Mouse (Mus musculus): ENCODE measurements around the gene Gnat1. TPM values are rescaled to one million over a fixed set of nuclear protein-coding genes. Genes with fewer than 3 reads are reported as not detected.

Gnat1 gene
- total RNA-seq, 2 experiments from 2014 or later: 0.73 to 1.6 TPM

DNA sequence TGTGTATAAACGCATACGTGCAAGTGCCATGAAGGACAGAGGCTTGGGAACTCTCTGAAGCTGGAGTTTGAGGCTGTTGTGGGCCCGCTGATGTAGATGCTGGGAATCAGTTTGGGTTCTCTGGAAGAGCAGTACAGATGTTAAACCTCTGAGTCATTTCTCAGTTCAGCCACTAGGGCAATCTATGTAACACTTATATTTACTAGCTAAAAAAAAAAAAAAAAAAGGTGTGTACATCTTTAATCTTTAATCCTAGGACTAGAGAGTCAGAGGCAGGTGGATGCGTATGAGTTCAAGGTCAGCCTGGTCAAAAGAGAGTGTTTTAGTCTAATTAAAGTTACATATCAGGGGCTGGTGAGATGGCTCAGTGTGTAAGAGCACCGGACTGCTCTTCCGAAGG, 32.5 kb downstream of the Gnat1 start:
- DNase-seq (ENCODE audit: low spot score in 2 of 2): no peak

DNA sequence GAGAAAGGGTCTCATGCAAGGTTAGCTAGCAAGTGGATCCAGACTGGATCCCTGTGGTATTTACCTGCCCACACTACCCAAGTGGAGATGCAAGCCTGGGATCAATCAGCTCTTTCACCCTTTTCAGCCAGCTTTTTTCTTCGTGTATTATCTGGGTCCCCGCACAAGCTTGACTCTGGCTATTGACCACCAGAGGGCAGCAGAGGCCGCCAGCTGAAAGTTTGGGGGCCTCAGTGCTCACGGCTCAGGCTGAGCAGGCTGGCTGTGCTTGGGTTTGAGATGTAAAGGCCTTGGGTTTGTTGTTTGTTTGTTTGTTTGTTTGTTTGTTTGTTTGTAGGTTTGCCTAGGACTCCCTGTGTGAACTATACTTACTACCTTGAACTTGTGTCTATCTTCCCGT, 33.9 kb downstream of the Gnat1 start:
- peak in 1 of 2 experiments; percentile 58 for DNase-seq (ENCODE audit: low spot score in 2 of 2)

- DNase-seq (ENCODE audit: low spot score in 2 of 2): no peak
Measured at GRCm38 (mm10) chr9:107645153-107645510, 34.4 kb downstream of the Gnat1 start.

- DNase-seq (ENCODE audit: low spot score in 2 of 2): peak; percentile 81 to 88
Measured at GRCm38 (mm10) chr9:107644495-107645152, 34.9 kb downstream of the Gnat1 start.

DNA sequence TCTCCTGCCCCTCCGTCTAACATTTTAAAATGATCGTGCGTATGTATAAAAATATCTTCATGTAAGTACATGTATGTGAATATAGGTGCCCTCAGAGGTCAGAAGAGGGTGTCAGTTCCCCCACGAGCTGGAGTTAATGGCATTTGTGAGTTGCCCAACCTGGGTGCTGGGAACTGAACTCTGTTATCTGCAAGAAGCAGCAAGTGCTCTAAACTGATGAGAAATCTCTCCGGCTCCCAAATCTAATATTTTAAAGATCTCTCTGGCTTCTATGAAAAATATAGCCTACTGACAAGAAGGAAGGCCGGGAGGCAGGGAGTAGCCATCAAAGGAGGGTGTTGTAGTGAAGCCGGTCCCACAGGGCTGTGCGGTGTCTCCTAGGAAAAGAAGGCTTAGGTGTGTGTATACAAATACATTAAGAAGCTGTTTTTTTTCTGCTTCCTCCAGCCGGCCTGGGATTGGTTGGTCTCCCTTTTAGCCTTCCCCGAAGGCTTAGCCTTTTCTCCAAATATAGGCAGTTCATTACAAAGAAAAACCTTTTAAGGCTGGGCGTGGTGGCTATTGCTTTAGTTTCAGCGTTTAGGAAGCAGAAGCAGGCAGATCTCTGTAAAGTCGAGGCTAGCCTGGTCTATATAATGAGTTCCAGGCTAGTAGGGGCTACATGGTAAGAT, 35.8 kb downstream of the Gnat1 start:
- DNase-seq (ENCODE audit: low spot score in 2 of 2): no peak

DNA sequence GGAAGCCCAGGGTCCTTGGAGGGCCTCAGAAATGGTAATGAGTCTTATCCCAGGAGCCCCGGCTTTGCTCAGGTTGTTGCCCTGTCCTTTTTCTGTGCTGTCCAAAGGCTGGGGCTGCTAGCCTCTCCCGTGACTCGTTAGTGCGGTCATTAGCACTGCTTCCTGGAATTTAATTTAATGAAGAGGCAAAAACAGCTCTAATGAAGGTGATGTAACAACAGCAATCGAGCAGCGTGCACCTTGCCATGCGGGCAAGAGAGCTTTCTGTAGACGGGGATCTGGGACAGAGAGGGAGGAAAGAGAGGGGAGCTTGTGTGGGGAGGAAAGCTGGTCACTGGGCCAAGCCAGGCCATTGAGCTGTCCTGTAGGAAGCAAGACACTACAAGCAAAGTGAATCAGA, 37.8 kb downstream of the Gnat1 start:
- DNase-seq (ENCODE audit: low spot score in 2 of 2): no peak

DNA sequence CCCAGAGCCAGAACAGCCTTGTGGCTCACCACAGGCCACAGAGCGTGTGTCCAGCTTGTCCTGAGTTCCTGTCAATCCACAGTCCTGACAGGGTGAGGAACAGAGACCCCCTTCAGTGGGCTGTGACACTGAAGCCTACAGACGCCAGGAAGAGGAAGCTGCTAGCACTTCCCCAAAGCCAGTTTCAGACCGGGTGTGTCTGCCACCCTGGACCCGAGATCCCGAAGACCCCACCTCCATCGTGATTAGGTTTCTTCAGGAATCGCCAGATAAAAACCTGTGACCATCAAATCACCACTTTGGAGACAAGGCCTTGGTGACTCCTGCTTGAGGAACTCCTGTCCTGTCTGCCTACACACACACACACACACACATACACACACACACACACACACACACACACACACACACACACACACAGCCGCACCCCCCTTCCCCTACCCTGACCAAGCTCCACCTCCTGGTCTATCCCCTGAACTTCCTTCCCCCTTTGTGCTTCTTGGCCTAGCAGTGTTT, 39.2 kb downstream of the Gnat1 start:
- no peak for DNase-seq (ENCODE audit: low spot score in 2 of 2)

DNA sequence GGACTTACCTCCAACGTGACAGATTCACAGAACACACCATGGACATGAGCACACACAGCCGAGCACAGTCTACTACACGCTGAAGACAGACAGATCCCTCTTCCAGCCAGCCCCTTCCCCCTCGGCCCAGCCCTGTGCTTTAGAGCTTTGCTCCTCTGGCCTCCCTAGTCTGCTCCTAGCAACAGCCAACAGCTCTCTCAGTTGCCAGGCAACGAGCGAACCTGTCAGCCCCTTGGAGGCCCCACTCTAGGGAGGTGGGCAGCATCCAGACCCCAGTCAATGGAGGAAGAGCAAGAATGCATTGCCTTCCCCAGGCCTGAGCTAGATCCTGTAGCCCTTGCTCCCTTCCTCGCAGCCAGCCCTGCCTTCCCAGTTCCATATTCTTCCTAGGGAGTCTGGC, 42.4 kb downstream of the Gnat1 start:
- no peak for DNase-seq (ENCODE audit: low spot score in 2 of 2)

DNA sequence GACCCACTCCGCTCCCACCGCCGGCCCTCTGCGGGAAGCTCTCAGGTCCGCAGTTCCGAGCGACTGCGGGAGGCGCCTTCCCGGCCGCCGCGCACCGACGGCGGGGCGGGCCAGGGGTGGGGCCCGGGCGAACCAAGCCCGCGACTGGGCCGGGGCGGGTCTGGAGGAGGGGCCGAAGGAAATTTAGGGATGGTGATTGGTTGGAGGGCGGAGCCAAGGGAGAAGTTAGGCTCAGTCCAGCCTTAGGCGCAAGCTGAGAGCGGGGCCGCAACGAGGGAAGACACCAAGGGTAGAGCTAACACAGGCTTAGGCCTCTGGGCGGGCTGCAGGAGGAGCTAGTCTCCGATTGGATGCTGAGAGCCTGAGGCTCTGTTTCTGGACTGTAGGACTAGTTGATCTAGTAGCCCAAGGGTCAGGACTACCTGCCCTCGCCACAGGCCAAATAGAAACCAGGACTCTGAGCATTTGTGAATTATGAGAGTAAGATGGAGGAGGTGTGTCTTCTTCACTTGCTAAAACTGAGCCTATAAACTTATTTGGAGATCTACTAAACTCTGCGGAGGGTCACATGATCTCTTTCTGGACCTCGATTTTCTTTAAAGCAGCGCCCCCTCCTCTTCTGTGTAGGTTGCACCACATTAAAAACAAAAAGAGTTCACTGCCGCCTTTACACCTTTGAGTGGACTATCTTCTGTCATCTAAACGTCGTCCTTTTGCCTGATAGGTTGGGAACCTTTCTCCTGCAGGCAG, 44.1 kb downstream of the Gnat1 start, which contains the start of gene Gnai2:
Gnai2 (minus strand) TSS at position 89 of the 750 bp plus-strand sequence.
- peak; percentile 85 to 94 for DNase-seq (ENCODE audit: low spot score in 2 of 2)

- no peak for DNase-seq (ENCODE audit: low spot score in 2 of 2)
Measured at GRCm38 (mm10) chr9:107634406-107635278, 44.9 kb downstream of the Gnat1 start.

DNA sequence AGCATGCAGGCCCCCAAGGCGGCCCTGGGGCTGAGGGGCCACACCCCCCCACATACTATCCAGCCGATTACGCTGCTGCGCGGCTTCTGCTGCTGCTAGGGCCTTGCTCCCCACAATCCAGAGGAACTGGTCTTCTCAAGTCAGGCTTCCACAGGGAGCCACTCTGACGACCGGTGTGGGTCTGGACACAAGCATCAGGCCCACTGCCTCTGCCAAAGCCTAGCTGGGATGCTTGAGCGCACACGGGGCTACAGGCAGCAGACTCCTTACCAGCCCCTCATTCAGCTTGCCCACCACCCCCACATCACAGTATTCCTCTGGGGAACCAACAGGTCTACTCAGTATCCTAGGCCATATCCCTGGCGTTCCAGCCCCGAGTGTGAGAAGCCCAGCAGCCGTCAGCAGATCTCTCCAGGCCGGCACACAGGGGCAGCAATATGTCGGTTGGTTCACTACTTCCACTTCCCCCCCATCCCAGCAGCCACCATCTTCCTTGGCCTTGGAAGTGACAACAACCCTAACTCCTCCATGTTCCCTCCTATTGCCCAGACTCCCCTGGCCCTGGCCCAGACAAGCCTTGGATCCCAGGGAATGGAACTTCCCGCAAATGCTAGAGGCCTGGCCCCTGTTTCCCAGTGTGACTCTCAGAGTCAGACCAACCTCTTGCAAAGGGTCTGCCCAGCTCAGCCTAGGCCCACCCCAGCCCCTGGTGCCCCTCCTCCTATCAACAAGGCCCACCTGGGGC, 45.7 kb downstream of the Gnat1 start:
- DNase-seq (ENCODE audit: low spot score in 2 of 2): no peak

DNA sequence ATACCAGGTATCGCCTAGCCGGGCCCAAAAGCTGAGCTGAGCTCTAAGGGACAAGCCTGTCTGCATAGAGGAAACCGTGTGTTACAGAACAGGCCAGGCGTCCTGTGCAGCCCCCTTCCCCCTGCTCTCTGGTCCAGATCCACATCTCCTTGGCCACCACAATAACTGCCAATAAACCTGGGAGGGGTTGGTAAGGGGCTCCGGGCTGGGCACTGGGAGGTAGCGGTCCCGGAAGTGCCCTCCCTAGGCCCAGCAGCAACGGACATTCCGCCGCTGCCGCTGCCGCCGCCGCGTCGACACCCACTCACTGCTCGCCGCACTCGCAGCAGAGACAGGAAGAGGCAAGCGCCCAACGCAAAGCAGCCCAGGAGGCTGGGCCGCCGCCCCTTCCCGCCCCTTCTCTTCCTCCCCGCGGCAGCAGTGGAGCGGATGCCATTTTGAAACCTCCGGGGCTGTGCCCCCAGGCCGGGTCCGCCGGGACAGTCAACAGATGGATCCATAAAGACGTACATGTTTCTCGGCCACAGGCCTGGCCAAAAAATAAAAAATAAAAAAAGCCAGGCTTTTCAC, 46.3 kb downstream of the Gnat1 start:
- peak; percentile 57 to 71 for DNase-seq (ENCODE audit: low spot score in 2 of 2)

- no peak for DNase-seq (ENCODE audit: low spot score in 2 of 2)
Measured at GRCm38 (mm10) chr9:107632478-107632877, 47.0 kb downstream of the Gnat1 start.

GRCm38 (mm10) chr9:107631861-107632260, 47.7 kb downstream of the Gnat1 start:
- DNase-seq (ENCODE audit: low spot score in 2 of 2): no peak

DNA sequence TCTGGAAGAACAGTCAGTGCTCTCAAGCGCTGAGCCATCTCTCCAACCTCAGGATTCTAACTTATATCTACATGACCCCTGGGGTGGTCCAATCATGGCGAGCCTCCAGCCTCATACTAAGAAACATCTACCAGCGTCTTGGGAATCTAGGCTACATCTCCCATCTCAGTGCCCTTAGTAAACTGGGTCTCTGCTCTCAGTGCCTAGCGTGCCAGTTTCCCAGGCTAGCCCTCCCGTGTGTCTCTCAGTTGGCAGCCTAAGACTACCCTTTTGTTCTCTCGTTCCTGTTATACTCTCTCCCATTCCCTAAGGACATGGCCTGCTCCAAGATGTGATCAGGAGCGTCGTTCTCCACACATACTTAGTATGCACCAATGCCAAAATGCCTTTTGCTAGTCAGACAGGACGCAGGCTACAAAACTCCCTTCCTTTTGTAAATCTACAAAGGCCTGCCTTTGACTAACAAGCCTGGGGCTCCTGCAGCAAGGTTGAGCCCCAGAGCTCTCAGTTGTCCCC, 48.1 kb downstream of the Gnat1 start:
- no peak for DNase-seq (ENCODE audit: low spot score in 2 of 2)

DNA sequence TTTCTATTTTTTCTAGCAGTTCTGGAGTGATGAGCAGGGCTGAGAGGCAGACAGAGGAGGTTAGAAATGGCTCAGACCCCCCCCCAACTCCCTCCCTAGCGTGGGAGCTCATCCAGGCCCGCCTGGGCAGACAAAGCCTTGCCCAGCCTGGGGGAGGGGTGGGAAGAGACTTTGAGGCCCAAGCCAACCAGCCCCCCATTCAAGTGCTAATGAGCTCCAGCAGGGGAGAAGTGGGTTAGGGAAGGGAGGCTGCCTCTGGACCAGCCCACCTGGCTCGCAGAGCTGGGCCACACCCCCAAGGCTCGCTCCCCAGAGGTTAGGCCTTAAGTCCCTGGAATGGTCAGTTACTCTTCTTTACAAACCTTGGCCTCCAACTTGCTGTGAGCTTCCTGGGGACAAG, 48.9 kb downstream of the Gnat1 start:
- no peak for DNase-seq (ENCODE audit: low spot score in 2 of 2)

DNA sequence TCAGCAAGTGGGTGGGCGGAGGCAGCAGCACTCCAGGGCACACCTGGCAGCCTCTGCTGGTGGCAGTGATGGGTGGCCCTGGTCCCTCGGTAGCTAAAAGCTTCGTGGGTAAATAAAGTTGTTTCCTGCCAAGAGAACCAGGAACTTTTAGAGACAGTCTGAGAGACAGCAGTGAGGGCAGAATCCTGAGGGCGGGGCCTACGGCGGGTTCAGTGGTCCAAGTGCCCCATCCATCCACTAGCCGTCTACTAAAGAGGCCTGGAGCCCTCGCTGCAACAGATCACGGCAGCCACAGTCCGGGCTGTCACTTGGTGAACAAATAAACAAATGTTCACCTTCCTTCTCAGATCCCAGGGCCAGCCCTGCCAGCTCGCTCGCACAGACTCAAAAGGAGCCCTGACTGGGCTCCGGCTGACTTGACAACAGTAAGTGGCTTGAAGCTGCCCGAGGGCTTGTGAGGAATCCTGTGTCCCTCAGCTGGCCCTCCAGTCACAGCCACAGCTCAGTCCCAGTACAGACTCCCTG, 49.5 kb downstream of the Gnat1 start:
- no peak for DNase-seq (ENCODE audit: low spot score in 2 of 2)

- no peak for DNase-seq (ENCODE audit: low spot score in 2 of 2)
Measured at GRCm38 (mm10) chr9:107629411-107629730, 50.1 kb downstream of the Gnat1 start.

DNA sequence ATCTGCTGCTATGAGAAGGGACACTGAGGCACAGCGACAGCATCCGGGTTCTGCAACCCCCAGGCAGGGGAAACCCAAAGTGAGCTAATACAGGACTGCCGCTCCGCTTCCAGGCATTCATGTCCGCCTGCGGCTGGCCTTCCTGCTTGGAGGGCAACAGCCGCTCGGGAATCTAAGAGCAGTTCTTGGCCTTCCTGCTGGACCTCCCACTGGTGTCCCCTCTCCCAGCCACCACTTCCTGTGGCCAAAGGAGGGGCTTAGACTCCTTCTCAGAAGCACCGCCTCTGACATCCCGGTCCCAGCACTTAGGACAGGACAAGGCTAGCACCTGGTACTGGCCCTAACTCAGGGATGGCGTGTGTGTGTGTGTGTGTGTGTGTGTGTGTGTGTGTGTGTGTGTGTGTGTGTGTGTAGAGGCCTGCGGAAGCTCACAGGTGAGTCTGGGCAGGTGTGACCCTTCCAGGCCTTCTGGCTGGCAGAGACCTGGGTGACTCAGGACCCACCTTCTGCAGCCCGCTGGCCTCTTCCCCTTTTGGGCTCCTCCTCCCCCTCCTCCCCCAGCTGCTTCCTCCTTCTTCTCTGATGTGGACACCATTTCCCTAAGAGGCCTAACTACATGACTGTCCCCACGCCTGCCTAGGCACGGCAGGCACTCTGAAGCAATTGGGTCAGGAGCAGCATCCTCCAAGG, 50.6 kb downstream of the Gnat1 start:
- no peak for DNase-seq (ENCODE audit: low spot score in 2 of 2)

All from adrenal gland, postnatal 4 days (tissue).